Mouse (Mus musculus): Measurements from ENCODE around the gene Pde4dip. TPM values are rescaled to one million over a fixed set of nuclear protein-coding genes. Genes with fewer than 3 reads are reported as not detected.

The Pde4dip gene
- total and polyA plus RNA-seq, 2 experiments from 2014 or later = 47.6 to 93.6 TPM

DNA sequence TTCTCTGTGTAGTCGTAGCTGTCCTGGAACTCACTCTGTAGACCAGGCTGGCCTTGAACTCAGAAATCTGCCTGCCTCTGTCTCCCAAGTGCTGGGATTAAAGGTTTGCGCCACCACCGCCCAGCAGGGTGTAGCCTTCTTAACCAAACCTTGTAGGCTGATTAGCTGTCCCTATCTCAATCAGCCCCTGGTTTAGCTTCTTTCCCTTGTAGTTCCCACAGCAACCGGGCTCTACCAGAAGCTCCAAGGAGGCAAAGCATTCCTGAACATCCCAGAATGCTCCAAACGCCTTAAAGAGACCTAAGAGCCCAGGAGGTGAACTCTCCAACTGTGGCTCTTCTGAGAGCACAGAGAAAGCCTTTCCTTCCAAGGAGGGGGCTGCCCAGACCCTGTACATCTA lies 19.8 kb downstream of the Pde4dip start:
- no peaks in the 10 kb centered on the region for H3K36me3 ChIP-seq (ENCODE audit: insufficient read depth, low read length)
- H3K4me2 ChIP-seq (ENCODE audit: low read depth, low read length, poor library complexity, severe bottlenecking) = no peak overlapping the region
- 50% methylated on average over 5 of the region's 5 CpGs for WGBS
- H3K9ac ChIP-seq (replicated peaks; ENCODE audit: low read length, poor library complexity, severe bottlenecking) = no peak overlapping the region
- no peaks in the 10 kb centered on the region for H3K9me3 ChIP-seq (ENCODE audit: low read length)
- no peaks in the 10 kb centered on the region for H3K27me3 ChIP-seq (ENCODE audit: insufficient read depth, low read length)
- no peaks in the 10 kb centered on the region; the same call in 1 of the 2 replicates for H3K4me1 ChIP-seq (ENCODE audit: insufficient read depth, low read length)
- no peak for TF ChIP-seq CTCF (IDR thresholded peaks at IDR 0.05)
- ATAC-seq (ENCODE audit: low FRiP score) (no peak), DNase-seq (ENCODE audit: low spot score) (no peak)
- H3K4me3 ChIP-seq (ENCODE audit: low read depth, low read length) = 0 out of 2 replicates have a peak overlapping the region, but pooled peaks have one; percentile 44
- H3K27ac ChIP-seq (ENCODE audit: low read depth, low read length) = no peak overlapping the region

DNA sequence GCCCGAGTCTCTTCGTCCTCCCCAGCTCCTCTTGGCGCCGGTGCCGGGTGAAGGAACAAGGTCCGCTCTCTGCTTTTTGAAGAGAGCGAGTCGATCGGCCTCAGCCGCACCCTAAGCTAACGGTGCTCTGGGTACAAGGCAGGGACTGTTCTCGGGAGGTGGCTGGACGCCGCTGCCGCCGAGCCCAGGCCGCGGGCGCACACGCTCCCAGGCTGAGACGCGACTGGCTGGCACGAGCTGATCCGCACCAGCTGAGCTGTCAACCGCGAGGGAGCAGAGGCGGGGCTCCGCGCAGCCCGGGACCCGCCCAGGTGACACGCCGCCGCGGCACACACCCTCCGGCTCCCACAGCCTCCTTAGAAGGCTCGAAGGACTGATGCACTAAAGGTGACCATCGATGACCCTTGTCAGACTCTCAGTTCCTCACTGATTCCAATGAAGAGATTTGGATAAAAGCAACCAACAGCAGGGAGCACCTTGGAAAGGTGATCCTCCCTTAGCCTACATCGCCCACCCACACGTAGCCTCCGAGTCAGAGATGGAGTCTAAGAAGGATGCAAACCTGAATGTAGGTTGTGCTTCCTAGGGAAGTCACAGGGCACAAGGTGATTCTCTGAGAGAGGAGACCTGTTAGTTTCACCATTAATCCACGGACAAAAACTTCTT lies 20.4 kb downstream of the Pde4dip start:
- TF ChIP-seq CTCF (IDR thresholded peaks at IDR 0.05) = no peak
- WGBS = 2% methylated on average over 42 of the region's 42 CpGs
- Histone ChIP-seq H3K36me3 (ENCODE audit: insufficient read depth, low read length) (no peaks in the 10 kb centered on the region), H3K9me3 (ENCODE audit: low read length) (no peaks in the 10 kb centered on the region), H3K4me3 (ENCODE audit: low read depth, low read length) (peak overlapping the region; percentile 44), H3K9ac (replicated peaks; ENCODE audit: low read length, poor library complexity, severe bottlenecking) (peak overlapping the region; percentile 61), H3K27ac (ENCODE audit: low read depth, low read length) (no peak overlapping the region), H3K27me3 (ENCODE audit: insufficient read depth, low read length) (no peaks in the 10 kb centered on the region), H3K4me1 (ENCODE audit: insufficient read depth, low read length) (no peaks in the 10 kb centered on the region; the same call in 1 of the 2 replicates), H3K4me2 (ENCODE audit: low read depth, low read length, poor library complexity, severe bottlenecking) (peak overlapping the region; percentile 94)
- peak; percentile 85 for ATAC-seq (ENCODE audit: low FRiP score)
- DNase-seq (ENCODE audit: low spot score) = peak; percentile 72

DNA sequence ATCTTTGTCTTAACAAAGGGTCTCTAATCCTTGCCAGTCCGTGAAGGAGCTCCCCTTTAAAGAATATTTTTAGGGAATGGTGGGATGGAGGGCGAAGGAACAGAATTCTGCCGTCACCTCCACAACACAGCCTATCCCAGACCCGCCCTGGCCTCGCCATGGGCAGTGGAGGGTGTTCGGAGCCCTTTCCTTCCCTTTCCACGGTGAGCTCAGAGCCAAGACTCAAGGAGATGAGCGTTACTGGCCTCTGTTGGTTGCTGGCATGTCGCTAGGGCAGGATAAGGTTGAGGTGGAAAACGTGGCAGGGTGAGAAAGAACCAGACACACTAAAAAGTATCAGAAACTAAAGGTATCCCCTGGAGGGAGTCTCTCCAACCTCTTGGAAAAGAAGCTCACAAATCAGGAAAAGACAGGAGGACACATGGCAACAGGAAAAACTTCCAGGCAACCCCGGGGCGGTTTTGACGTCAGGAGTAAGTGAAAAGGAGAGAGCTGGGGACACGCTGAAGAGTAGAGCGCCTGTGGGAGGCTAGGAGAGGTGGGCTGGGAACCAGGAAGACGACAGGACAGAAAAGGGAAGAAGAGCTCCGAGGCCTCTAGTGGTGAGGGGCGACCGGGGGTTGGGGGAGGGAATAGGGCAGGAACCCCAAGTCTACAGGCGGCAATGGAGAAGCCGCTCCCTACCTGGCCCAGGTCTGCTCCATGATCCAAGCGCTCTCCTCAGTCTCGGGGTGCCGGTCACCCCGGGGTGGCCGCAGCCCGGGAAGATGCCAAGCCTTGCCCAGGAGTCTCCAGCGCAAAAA lies 21.1 kb downstream of the Pde4dip start:
- Histone ChIP-seq H3K4me2 (ENCODE audit: low read depth, low read length, poor library complexity, severe bottlenecking) (peak overlapping the region; percentile 94), H3K36me3 (ENCODE audit: insufficient read depth, low read length) (no peaks in the 10 kb centered on the region), H3K9ac (replicated peaks; ENCODE audit: low read length, poor library complexity, severe bottlenecking) (peak overlapping the region; percentile 61), H3K4me3 (ENCODE audit: low read depth, low read length) (peak overlapping the region; percentile 44), H3K27ac (ENCODE audit: low read depth, low read length) (no peak overlapping the region), H3K27me3 (ENCODE audit: insufficient read depth, low read length) (no peaks in the 10 kb centered on the region), H3K4me1 (ENCODE audit: insufficient read depth, low read length) (no peaks in the 10 kb centered on the region; the same call in 1 of the 2 replicates), H3K9me3 (ENCODE audit: low read length) (no peaks in the 10 kb centered on the region)
- 0 out of 2 replicates have a peak, but pooled peaks have one; percentile 6 for TF ChIP-seq CTCF (IDR thresholded peaks at IDR 0.05)
- peak; percentile 62 for ATAC-seq (ENCODE audit: low FRiP score)
- DNase-seq (ENCODE audit: low spot score) = peak; percentile 16
- WGBS = 2% methylated on average over 28 of the region's 28 CpGs

DNA sequence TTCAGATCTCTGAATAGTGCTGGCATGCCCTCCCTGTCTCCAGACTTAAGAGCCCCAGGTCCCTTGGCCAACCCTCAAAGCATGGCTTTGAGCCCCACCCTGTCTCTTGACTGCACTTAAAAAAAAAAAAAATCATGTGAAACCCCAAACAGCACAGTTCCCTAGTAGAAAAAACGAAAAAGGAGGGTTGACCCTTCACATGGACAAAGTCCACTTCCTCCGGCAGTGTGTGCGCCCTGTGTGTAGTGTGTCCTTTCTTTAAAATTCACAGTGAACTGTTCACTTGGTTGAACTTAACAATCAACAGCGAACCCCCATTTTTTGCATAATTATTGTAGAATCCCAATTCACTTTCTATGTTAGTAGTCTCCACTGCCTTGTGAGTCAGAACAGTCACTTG lies 21.8 kb downstream of the Pde4dip start:
- peak overlapping the region; percentile 44 for H3K4me3 ChIP-seq (ENCODE audit: low read depth, low read length)
- H3K36me3 ChIP-seq (ENCODE audit: insufficient read depth, low read length) = no peaks in the 10 kb centered on the region
- 62% methylated on average over 4 of the region's 4 CpGs for WGBS
- ATAC-seq (ENCODE audit: low FRiP score) (no peak), DNase-seq (ENCODE audit: low spot score) (no peak)
- H3K4me2 ChIP-seq (ENCODE audit: low read depth, low read length, poor library complexity, severe bottlenecking) = peak overlapping the region; percentile 94
- no peak overlapping the region for H3K9ac ChIP-seq (replicated peaks; ENCODE audit: low read length, poor library complexity, severe bottlenecking)
- TF ChIP-seq CTCF (IDR thresholded peaks at IDR 0.05) = no peak
- no peak overlapping the region for H3K27ac ChIP-seq (ENCODE audit: low read depth, low read length)
- H3K9me3 ChIP-seq (ENCODE audit: low read length) = no peaks in the 10 kb centered on the region
- H3K4me1 ChIP-seq (ENCODE audit: insufficient read depth, low read length) = no peaks in the 10 kb centered on the region; the same call in 1 of the 2 replicates
- no peaks in the 10 kb centered on the region for H3K27me3 ChIP-seq (ENCODE audit: insufficient read depth, low read length)

DNA sequence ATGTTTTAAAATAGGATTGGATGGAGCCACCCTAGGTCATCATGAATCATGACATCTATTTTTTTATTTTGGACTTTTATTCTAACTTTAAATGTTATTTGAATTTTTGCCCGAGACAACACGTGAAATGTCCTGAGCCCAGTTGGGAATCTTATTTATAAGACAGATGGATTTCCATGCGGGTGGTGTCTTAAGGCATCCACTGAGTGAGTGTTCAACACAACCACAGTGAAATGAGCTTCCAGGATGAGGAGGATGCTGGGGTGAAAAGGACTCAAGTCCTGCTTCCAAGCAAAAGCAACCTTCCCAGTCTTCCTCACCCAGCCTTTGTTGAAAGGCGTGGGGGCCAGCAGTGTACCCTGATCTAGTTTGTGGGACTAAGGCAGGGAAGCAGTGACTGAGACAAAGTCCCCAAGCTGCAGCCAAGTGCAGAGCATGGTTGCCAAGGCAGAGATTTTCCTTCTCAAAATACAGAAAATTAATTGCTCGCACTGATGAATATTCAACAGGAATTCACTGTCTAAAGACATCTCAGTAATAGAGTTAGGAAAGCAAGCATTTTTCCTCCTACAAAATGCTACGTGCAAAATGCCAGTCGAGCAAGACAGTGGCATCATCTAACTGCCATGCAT lies 27.6 kb downstream of the Pde4dip start:
- no peak for DNase-seq (ENCODE audit: low spot score)
- H3K9ac ChIP-seq (replicated peaks; ENCODE audit: low read length, poor library complexity, severe bottlenecking) = no peak overlapping the region
- no peaks in the 10 kb centered on the region for H3K36me3 ChIP-seq (ENCODE audit: insufficient read depth, low read length)
- no peak for ATAC-seq (ENCODE audit: low FRiP score)
- no peaks in the 10 kb centered on the region; the same call in 1 of the 2 replicates for H3K4me1 ChIP-seq (ENCODE audit: insufficient read depth, low read length)
- H3K9me3 ChIP-seq (ENCODE audit: low read length) = no peaks in the 10 kb centered on the region
- no peak overlapping the region for H3K27ac ChIP-seq (ENCODE audit: low read depth, low read length)
- H3K27me3 ChIP-seq (ENCODE audit: insufficient read depth, low read length) = no peaks in the 10 kb centered on the region
- WGBS = 87% methylated on average over 7 of the region's 7 CpGs
- H3K4me2 ChIP-seq (ENCODE audit: low read depth, low read length, poor library complexity, severe bottlenecking) = no peak overlapping the region
- TF ChIP-seq CTCF (IDR thresholded peaks at IDR 0.05) = no peak
- no peak overlapping the region for H3K4me3 ChIP-seq (ENCODE audit: low read depth, low read length)

Measured in midbrain, postnatal 0 days (tissue).